Mouse (Mus musculus) forebrain, postnatal 0 days (tissue): Measurements from ENCODE around the gene Stt3b. TPM values are rescaled to one million over a fixed set of nuclear protein-coding genes. Genes with fewer than 3 reads are reported as not detected.

Experiments used
- ATAC-seq: fragments of 200-750 bp; cut with Nextera tagmentation; 2 replicates; pipeline ENCODE4 v1.8.0; 2017; ENCODE audit warnings: mild to moderate bottlenecking, moderate library complexity
- DNase-seq: peaks from one replicate; pipeline ENCODE4 v3.0.0-alpha.2; 2015
- H3K27ac ChIP-seq: fragments of 300-500 bp; sonication (generic); 2 replicates; pipeline ENCODE4 v1.5.1; 2014; ENCODE audit warnings: low read depth, mild to moderate bottlenecking, antibody characterized with exemption, low read length, moderate library complexity, mixed read lengths
- H3K27me3 ChIP-seq: fragments of 300-500 bp; sonication (generic); 2 replicates; pipeline ENCODE4 v1.6.1; 2014; ENCODE audit warnings: mild to moderate bottlenecking, low read length, mixed read lengths; ENCODE audit not compliant: insufficient read depth
- H3K36me3 ChIP-seq: fragments of 300-500 bp; sonication (generic); 2 replicates; pipeline ENCODE4 v1.6.1; 2014; ENCODE audit warnings: mild to moderate bottlenecking, moderate library complexity; ENCODE audit not compliant: insufficient read depth
- H3K4me1 ChIP-seq: fragments of 300-500 bp; sonication (generic); 2 replicates; pipeline ENCODE4 v1.6.1; 2014; ENCODE audit warnings: antibody characterized with exemption; ENCODE audit not compliant: insufficient read depth
- H3K4me2 ChIP-seq: fragments of 300-500 bp; sonication (generic); 2 replicates; pipeline ENCODE4 v1.6.1; 2014; ENCODE audit warnings: low read depth, mild to moderate bottlenecking, moderate library complexity
- H3K4me3 ChIP-seq: fragments of 300-500 bp; sonication (generic); 2 replicates; pipeline ENCODE4 v1.5.1; 2014; ENCODE audit warnings: low read depth, low read length, mixed read lengths
- H3K9ac ChIP-seq: fragments of 300-500 bp; sonication (generic); 2 replicates; pipeline ENCODE4 v1.6.1; 2014; ENCODE audit warnings: mild to moderate bottlenecking
- H3K9me3 ChIP-seq: fragments of 300-500 bp; sonication (generic); 2 replicates; pipeline ENCODE4 v1.6.1; 2016; ENCODE audit warnings: low read length
- CTCF ChIP-seq: sonication (generic); IDR thresholded peaks from 2 replicates; pipeline ENCODE4 v1.5.1; 2016; ENCODE audit warnings: antibody characterized with exemption, control low read depth, low read depth
- WGBS: fragments of 180-500 bp; shearing (Covaris S2); extraction: QIAGEN DNeasy Blood & Tissue Kit; methylation state at CpG from one replicate; pipeline ENCODE4 v1.1.7; 2014; 5-methylcytosine and 5-hydroxymethylcytosine counted together
- polyA plus RNA-seq: library from polyadenylated mRNA; unstranded; fragments of >200 nt; fragmentation: Nextera tagmentation; extraction: Ambion mirVana; gene quantifications from 2 replicates; pipeline ENCODE4 v1.2.1, GENCODE M21; 2015
- total RNA-seq: library from RNA; depleted of rRNA; stranded (reverse); fragments of >200 nt; gene quantifications from 2 replicates; pipeline ENCODE4 v1.2.3, GENCODE M21; 2014

Gene Stt3b
- total and polyA plus RNA-seq, 2 experiments from 2014 or later = 53.5 to 73.3 TPM

DNA sequence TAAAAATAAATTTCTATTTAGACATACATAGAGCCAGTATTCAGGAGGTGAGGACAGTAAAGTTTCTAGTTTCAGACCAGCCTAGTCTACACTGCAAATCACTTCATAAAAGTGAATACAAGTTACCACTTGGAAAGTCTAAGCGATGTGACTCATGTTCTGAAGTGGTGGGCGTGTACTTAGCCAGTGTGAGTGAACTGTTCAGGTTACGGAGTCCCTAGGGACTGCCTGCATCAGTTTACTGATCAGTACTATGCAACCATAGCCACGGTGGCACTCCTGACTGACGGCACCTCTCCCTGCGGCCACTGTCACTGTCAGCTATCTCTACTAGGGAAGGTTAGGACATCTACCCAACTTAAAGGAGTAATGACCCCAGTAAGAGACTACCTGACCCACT is 65.1 kb downstream of the Stt3b start:
- H3K27ac ChIP-seq = no peak overlapping the region
- H3K36me3 ChIP-seq = peaks cover 77% of the 10 kb centered on the region
- no peak overlapping the region for H3K4me2 ChIP-seq
- 90% methylated on average over 6 of the region's 6 CpGs for WGBS
- ATAC-seq = no peak
- DNase-seq = no peak
- H3K4me3 ChIP-seq = no peak overlapping the region
- H3K27me3 ChIP-seq = no peaks in the 10 kb centered on the region
- no peaks in the 10 kb centered on the region for H3K9me3 ChIP-seq
- H3K4me1 ChIP-seq = no peaks in the 10 kb centered on the region
- H3K9ac ChIP-seq = no peak overlapping the region
- TF ChIP-seq CTCF = no peak

DNA sequence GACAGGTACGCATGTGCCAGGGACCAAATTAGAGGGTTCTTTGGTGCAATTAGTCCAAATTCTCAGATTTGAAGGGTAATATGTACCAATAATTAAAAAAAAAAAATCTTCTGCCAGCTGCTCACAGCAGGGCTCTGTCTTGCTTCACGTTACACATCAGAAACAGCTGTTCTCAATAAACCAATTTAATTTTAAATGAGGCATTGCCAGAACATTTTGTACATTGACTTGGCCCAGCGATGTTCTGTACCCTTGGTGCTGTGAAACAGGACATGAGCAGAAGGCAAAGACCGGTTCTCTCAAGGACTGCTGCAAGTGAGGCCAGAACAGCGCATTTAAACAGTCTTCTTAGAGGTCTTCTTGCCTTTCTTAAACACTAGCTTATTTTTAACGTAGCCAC is 66.6 kb downstream of the Stt3b start:
- no peaks in the 10 kb centered on the region for H3K27me3 ChIP-seq
- ATAC-seq (no peak), DNase-seq (no peak)
- TF ChIP-seq CTCF = no peak
- no peaks in the 10 kb centered on the region for H3K9me3 ChIP-seq
- no peak overlapping the region for H3K4me3 ChIP-seq
- no peak overlapping the region for H3K4me2 ChIP-seq
- WGBS = 86% methylated on average over 6 of the region's 6 CpGs
- H3K36me3 ChIP-seq = peaks cover 65% of the 10 kb centered on the region
- H3K9ac ChIP-seq = no peak overlapping the region
- no peaks in the 10 kb centered on the region for H3K4me1 ChIP-seq
- no peak overlapping the region for H3K27ac ChIP-seq

DNA sequence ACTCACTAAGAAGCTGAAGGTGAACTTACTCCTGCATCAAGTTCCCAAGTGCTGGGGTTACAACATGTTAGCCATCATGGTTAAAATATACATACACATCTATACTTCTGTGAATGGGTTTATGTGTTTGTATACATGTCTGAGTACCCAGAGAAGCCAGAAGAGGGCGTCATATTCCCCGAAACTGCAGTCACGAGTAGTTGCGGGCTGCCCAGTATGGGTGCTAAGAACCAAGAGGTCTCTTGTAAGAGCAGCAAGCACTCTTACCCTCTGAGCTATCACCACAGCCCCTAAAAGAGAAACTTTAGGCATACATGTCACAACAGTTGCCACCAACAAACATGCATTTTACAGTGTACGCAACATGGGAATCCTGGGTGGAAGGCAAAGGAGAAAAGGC is 70.4 kb downstream of the Stt3b start:
- H3K9me3 ChIP-seq = no peaks in the 10 kb centered on the region
- no peak overlapping the region for H3K4me3 ChIP-seq
- no peak overlapping the region for H3K9ac ChIP-seq
- no peak for DNase-seq
- 97% methylated on average over 5 of the region's 5 CpGs for WGBS
- no peaks in the 10 kb centered on the region for H3K4me1 ChIP-seq
- H3K4me2 ChIP-seq = no peak overlapping the region
- peaks cover 37% of the 10 kb centered on the region for H3K36me3 ChIP-seq
- no peak for ATAC-seq
- H3K27me3 ChIP-seq = no peaks in the 10 kb centered on the region
- TF ChIP-seq CTCF = no peak
- no peak overlapping the region for H3K27ac ChIP-seq

DNA sequence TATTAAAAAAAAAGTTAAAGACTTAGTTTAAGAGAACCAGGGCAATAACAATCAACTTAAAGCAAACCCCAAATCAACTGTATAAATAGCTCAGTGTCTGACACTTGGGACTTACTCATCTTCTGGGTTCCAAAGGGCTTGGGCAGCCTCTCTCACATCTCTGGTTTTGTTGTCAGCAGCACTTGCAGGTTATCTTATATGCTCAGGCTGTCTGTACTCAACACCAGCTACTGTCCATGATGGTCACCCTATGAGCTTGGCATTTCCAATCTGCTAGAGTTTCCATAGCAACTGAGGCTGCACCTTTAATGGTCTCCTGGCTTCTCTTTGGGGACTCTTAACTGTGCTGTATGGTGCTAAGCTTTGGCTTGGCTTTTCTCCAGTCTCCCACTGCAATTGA is 72.3 kb downstream of the Stt3b start:
- no peaks in the 10 kb centered on the region for H3K9me3 ChIP-seq
- TF ChIP-seq CTCF = no peak
- DNase-seq (no peak), ATAC-seq (no peak)
- H3K27ac ChIP-seq = no peak overlapping the region
- H3K36me3 ChIP-seq = peaks cover 18% of the 10 kb centered on the region
- no peak overlapping the region for H3K4me2 ChIP-seq
- no peak overlapping the region for H3K4me3 ChIP-seq
- H3K4me1 ChIP-seq = no peaks in the 10 kb centered on the region
- H3K27me3 ChIP-seq = no peaks in the 10 kb centered on the region
- H3K9ac ChIP-seq = no peak overlapping the region

DNA sequence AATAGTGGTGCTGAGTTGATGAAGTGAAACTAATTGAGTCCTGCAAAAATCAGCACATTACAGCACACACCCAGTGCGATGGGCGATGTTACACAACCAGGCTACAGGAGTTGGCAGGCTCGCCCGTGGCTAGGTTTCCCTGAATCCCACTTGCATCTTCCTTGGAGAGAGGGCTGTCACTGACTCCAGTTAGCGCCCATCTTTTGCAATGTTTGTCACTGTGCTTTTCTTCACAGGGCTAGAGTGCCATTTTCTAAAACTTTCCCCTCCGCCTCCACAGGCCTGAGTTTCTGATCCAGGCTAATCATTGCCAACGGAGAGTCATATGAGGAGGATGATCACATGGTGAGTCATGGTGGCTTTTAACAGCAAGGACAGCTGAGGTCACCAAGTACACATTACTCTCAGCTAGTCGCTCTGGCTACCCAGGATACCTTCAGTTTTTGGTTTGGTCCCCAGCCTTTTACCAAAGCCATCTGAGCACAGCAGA is 73.8 kb downstream of the Stt3b start:
- Histone ChIP-seq H3K9ac (no peak overlapping the region), H3K27ac (no peak overlapping the region), H3K4me2 (no peak overlapping the region), H3K27me3 (no peaks in the 10 kb centered on the region), H3K9me3 (no peaks in the 10 kb centered on the region), H3K4me3 (no peak overlapping the region), H3K36me3 (peaks cover 10% of the 10 kb centered on the region), H3K4me1 (no peaks in the 10 kb centered on the region)
- DNase-seq (no peak), ATAC-seq (no peak)
- WGBS = 87% methylated on average over 8 of the region's 8 CpGs
- TF ChIP-seq CTCF = no peak

DNA sequence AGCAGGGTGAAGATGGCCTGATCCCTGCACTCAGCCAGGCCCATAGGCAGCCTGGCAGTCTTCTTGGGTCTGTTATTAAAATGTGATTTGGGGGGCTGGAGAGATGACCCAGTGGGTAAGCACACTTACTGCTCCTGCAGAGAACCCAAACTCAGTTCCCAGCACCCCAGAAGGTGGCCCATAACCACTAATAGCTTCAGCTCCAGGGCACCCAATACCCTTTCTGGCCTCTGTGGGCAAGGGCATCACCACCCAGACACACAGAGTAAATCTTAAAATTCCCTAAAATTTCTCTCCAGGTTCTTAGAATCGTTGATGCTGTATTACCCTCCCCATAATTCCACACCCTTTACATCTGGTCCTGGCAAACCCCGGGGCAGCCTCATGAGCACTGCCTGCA is 75.7 kb downstream of the Stt3b start:
- Histone ChIP-seq H3K4me1 (no peaks in the 10 kb centered on the region), H3K9ac (no peak overlapping the region), H3K9me3 (no peaks in the 10 kb centered on the region), H3K4me3 (no peak overlapping the region), H3K27ac (no peak overlapping the region), H3K4me2 (no peak overlapping the region), H3K27me3 (no peaks in the 10 kb centered on the region), H3K36me3 (0 out of 2 replicates have a peak, but pooled peaks cover 3% of the 10 kb centered on the region)
- ATAC-seq (no peak), DNase-seq (no peak)
- 97% methylated on average over 2 of the region's 2 CpGs for WGBS
- TF ChIP-seq CTCF = no peak

DNA sequence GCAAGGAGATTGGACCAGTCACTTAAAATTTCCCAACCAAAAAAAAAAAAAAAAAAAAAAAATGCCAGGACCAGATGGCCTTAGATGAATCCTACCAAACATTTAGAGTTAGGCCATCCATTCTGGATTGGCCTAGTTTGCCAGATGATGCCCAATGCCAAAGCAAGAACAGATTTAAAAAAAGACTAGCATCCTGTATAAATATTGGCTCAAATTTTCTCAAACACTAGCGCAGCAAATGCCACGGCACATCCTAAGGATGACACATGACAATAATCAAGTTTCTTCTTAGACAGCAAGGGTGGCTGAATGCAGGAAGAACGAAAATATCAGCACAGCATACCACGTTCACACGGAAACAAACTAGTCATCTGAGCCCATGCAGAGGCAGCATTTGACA is 76.5 kb downstream of the Stt3b start:
- ATAC-seq (no peak), DNase-seq (no peak)
- 65% methylated on average over 5 of the region's 5 CpGs for WGBS

DNA sequence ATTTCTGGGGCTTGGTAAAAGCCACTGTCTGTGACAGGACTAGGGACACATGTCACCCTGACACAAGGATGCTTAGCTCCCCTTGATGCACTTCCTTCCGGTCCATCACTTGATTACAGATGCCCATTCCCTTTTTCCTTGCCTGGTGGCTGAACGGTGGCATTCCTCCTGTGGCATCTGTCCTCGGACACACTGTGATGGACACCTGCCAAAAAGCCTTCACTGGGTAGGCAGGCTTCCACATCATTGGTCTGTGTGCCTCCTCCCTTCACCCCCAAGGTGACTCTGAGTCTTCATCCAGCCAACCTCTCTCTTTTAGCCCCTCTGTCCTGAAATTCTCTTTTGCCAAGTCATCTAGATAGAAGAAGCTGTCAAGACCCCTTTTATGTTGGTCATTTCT is 78.7 kb downstream of the Stt3b start:
- H3K27me3 ChIP-seq = no peaks in the 10 kb centered on the region
- TF ChIP-seq CTCF = no peak
- no peak overlapping the region for H3K4me3 ChIP-seq
- 74% methylated on average over 3 of the region's 3 CpGs for WGBS
- 0 out of 2 replicates have a peak, but pooled peaks cover 3% of the 10 kb centered on the region for H3K36me3 ChIP-seq
- H3K9me3 ChIP-seq = no peaks in the 10 kb centered on the region
- ATAC-seq = no peak
- no peak overlapping the region for H3K9ac ChIP-seq
- H3K4me1 ChIP-seq = no peaks in the 10 kb centered on the region
- H3K27ac ChIP-seq = no peak overlapping the region
- DNase-seq = no peak
- no peak overlapping the region for H3K4me2 ChIP-seq

More for the DNA sequence above, 76.5 kb downstream of the Stt3b start:
- Histone ChIP-seq H3K27ac (no peak overlapping the region), H3K9ac (no peak overlapping the region), H3K4me3 (no peak overlapping the region), H3K4me1 (no peaks in the 10 kb centered on the region), H3K9me3 (no peaks in the 10 kb centered on the region), H3K4me2 (no peak overlapping the region), H3K36me3 (0 out of 2 replicates have a peak, but pooled peaks cover 3% of the 10 kb centered on the region), H3K27me3 (no peaks in the 10 kb centered on the region)
- TF ChIP-seq CTCF = no peak
